Mouse (Mus musculus): ENCODE measurements around the gene Ppp1r14c. TPM values are rescaled to one million over a fixed set of nuclear protein-coding genes. Genes with fewer than 3 reads are reported as not detected.

Ppp1r14c gene
- polyA plus RNA-seq (2021; fragmentation: Nextera tagmentation): 7.4 TPM in 2 replicates
- long read RNA-seq, experiment 1, transcript Ppp1r14c-201 (4 exons, 2,617 nt): major isoform, 90 of 108 reads
- long read RNA-seq, experiment 1, partial matches to known transcripts: 0 of 108 reads
- long read RNA-seq, experiment 1, other reads (novel, unspliced or antisense): 14 of 108 reads
- long read RNA-seq, experiment 2, transcript Ppp1r14c-201 (4 exons, 2,617 nt): major isoform, 19 of 24 reads
- long read RNA-seq, experiment 2, partial matches to known transcripts: 2 of 24 reads
- long read RNA-seq, experiment 2, other reads (novel, unspliced or antisense): 3 of 24 reads

DNA sequence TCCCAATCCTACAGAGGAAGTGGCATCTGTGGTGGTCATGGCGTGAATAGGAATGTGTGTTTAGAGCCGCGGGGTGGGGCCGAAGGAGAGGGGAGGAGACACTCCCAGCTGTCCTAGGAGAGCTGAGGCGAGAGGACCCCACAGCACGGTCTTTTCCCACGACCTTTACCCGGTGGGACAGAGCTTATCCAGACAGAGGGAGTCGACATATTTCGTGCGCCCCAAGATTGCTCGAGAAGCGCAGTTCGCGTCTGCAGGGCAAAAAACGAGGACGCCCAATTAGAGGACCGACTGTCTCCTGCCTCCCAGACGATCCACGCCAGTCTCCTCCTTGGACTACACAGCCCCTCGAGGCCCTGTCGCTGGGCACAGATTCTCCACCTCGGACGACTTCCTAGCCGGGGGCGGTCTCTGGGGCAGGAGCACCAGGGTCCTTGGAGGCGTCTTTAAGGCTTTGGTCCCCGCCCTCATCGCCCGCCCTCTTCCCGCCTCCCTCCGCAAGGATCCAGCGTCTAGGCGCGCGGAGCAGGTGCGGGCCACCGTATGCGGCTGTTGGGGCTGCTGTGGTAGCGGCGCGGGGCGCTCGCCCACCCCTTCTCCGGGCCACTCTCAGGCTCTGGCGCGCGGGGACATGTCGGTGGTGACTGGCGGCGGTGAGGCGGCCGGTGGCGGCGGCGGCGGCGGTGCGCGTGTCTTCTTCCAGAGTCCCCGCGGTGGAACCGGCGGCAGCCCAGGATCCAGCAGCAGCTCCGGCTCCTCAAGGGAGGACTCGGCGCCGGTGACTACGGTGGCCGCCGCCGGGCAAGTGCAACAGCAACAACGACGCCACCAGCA lies at the start of gene Ppp1r14c:
Ppp1r14c (plus strand) TSS at position 22 of the 834 bp plus-strand sequence.

Other genes with a start within 250 kb of the Ppp1r14c start
- not detected in 2 replicates for gene H60c, start 98.3 kb upstream of the Ppp1r14c start, polyA plus RNA-seq (2021; fragmentation: Nextera tagmentation)
- 0.40 TPM in 1 of 2 replicates, not detected in the other for gene Iyd, start 174.2 kb downstream of the Ppp1r14c start, polyA plus RNA-seq (2021; fragmentation: Nextera tagmentation)

All from left cerebral cortex, adult 6 months (tissue).